Mouse (Mus musculus): ENCODE data around the gene Opa1. TPM values are rescaled to one million over a fixed set of nuclear protein-coding genes. Genes with fewer than 3 reads are reported as not detected.

Opa1 gene
- polyA plus RNA-seq, 1 experiment from 2014 or later: 39.3 TPM

GRCm38 (mm10) chr16:29680548-29681175, 101.5 kb downstream of the Opa1 start:
- Histone ChIP-seq H3K4me2 (no peak overlapping the region), H3K9me3 (replicated peaks) (no peaks in the 10 kb centered on the region), H3K4me3 (replicated peaks) (no peak overlapping the region), H3K9ac (replicated peaks) (no peak overlapping the region), H3K4me1 (peaks cover 15% of the 10 kb centered on the region), H3K36me3 (no peaks in the 10 kb centered on the region), H3K27ac (replicated peaks) (no peak overlapping the region), H3K27me3 (replicated peaks) (peaks cover 3% of the 10 kb centered on the region; the same call in 1 of the 2 replicates)
- 68% methylated on average over 18 of the region's 18 CpGs for WGBS
- no peak for ATAC-seq (ENCODE audit: low FRiP score)

- H3K4me3 ChIP-seq (replicated peaks): peak overlapping the region; percentile 6; the same call in 1 of the 2 replicates
Observed at GRCm38 (mm10) chr16:29682555-29683431, 103.7 kb downstream of the Opa1 start.

GRCm38 (mm10) chr16:29683563-29683962, 104.4 kb downstream of the Opa1 start:
- Histone ChIP-seq H3K4me1 (peaks cover 27% of the 10 kb centered on the region), H3K4me3 (replicated peaks) (peak overlapping the region; percentile 9; the same call in 1 of the 2 replicates), H3K9ac (replicated peaks) (no peak overlapping the region), H3K36me3 (no peaks in the 10 kb centered on the region), H3K9me3 (replicated peaks) (no peaks in the 10 kb centered on the region), H3K27ac (replicated peaks) (no peak overlapping the region), H3K4me2 (peak overlapping the region; percentile 47), H3K27me3 (replicated peaks) (peaks cover 3% of the 10 kb centered on the region)
- no peak for ATAC-seq (ENCODE audit: low FRiP score)
- 5% methylated on average over 12 of the region's 12 CpGs for WGBS

More at GRCm38 (mm10) chr16:29682555-29683431, 103.7 kb downstream of the Opa1 start:
- H3K9ac ChIP-seq (replicated peaks): 0 out of 2 replicates have a peak overlapping the region, but pooled peaks have one; percentile 30
- no peaks in the 10 kb centered on the region for H3K36me3 ChIP-seq
- H3K27ac ChIP-seq (replicated peaks): peak overlapping the region; percentile 2; the same call in 1 of the 2 replicates
- ATAC-seq (ENCODE audit: low FRiP score): peak; percentile 64
- peaks cover 20% of the 10 kb centered on the region for H3K4me1 ChIP-seq
- H3K4me2 ChIP-seq: peak overlapping the region; percentile 47
- H3K27me3 ChIP-seq (replicated peaks): peaks cover 3% of the 10 kb centered on the region
- no peaks in the 10 kb centered on the region for H3K9me3 ChIP-seq (replicated peaks)
- 10% methylated on average over 17 of the region's 17 CpGs for WGBS

GRCm38 (mm10) chr16:29684111-29684510, 105.0 kb downstream of the Opa1 start:
- H3K9ac ChIP-seq (replicated peaks): no peak overlapping the region
- H3K27ac ChIP-seq (replicated peaks): no peak overlapping the region

GRCm38 (mm10) chr16:29684641-29685040, 105.5 kb downstream of the Opa1 start:
- Histone ChIP-seq H3K27me3 (replicated peaks) (peaks cover 3% of the 10 kb centered on the region), H3K4me1 (peaks cover 29% of the 10 kb centered on the region), H3K36me3 (no peaks in the 10 kb centered on the region), H3K4me2 (no peak overlapping the region), H3K27ac (replicated peaks) (no peak overlapping the region), H3K4me3 (replicated peaks) (no peak overlapping the region), H3K9me3 (replicated peaks) (no peaks in the 10 kb centered on the region), H3K9ac (replicated peaks) (no peak overlapping the region)
- 98% methylated on average over 2 of the region's 2 CpGs for WGBS
- ATAC-seq (ENCODE audit: low FRiP score): no peak

More at GRCm38 (mm10) chr16:29684111-29684510, 105.0 kb downstream of the Opa1 start:
- Histone ChIP-seq H3K9me3 (replicated peaks) (no peaks in the 10 kb centered on the region), H3K4me2 (no peak overlapping the region), H3K36me3 (no peaks in the 10 kb centered on the region), H3K27me3 (replicated peaks) (peaks cover 3% of the 10 kb centered on the region), H3K4me1 (peaks cover 29% of the 10 kb centered on the region), H3K4me3 (replicated peaks) (no peak overlapping the region)
- no peak for ATAC-seq (ENCODE audit: low FRiP score)
- WGBS: 40% methylated on average over 2 of the region's 2 CpGs

GRCm38 (mm10) chr16:29686141-29686540, 107.0 kb downstream of the Opa1 start:
- peaks cover 7% of the 10 kb centered on the region for H3K27me3 ChIP-seq (replicated peaks)
- no peak overlapping the region for H3K9ac ChIP-seq (replicated peaks)
- no peak overlapping the region for H3K27ac ChIP-seq (replicated peaks)
- H3K36me3 ChIP-seq: no peaks in the 10 kb centered on the region
- H3K4me1 ChIP-seq: peaks cover 29% of the 10 kb centered on the region
- 44% methylated on average over 6 of the region's 6 CpGs for WGBS
- no peak overlapping the region for H3K4me2 ChIP-seq
- H3K9me3 ChIP-seq (replicated peaks): no peaks in the 10 kb centered on the region
- ATAC-seq (ENCODE audit: low FRiP score): no peak
- H3K4me3 ChIP-seq (replicated peaks): no peak overlapping the region

GRCm38 (mm10) chr16:29687987-29688885, 109.1 kb downstream of the Opa1 start:
- ATAC-seq (ENCODE audit: low FRiP score): peak; percentile 62; the same call in 1 of the 2 replicates
- no peak overlapping the region for H3K4me2 ChIP-seq
- no peak overlapping the region for H3K4me3 ChIP-seq (replicated peaks)
- H3K27me3 ChIP-seq (replicated peaks): peaks cover 7% of the 10 kb centered on the region
- no peak overlapping the region for H3K9ac ChIP-seq (replicated peaks)
- H3K4me1 ChIP-seq: peaks cover 24% of the 10 kb centered on the region
- no peak overlapping the region for H3K27ac ChIP-seq (replicated peaks)
- H3K36me3 ChIP-seq: no peaks in the 10 kb centered on the region
- H3K9me3 ChIP-seq (replicated peaks): no peaks in the 10 kb centered on the region
- WGBS: 21% methylated on average over 17 of the region's 17 CpGs

GRCm38 (mm10) chr16:29689187-29689819, 110.2 kb downstream of the Opa1 start:
- Histone ChIP-seq H3K4me3 (replicated peaks) (no peak overlapping the region), H3K27me3 (replicated peaks) (peaks cover 7% of the 10 kb centered on the region), H3K4me2 (no peak overlapping the region), H3K9me3 (replicated peaks) (no peaks in the 10 kb centered on the region), H3K27ac (replicated peaks) (no peak overlapping the region), H3K9ac (replicated peaks) (no peak overlapping the region), H3K4me1 (peaks cover 27% of the 10 kb centered on the region), H3K36me3 (no peaks in the 10 kb centered on the region)
- ATAC-seq (ENCODE audit: low FRiP score): no peak
- WGBS: 39% methylated on average over 11 of the region's 11 CpGs

- Histone ChIP-seq H3K4me3 (replicated peaks) (no peak overlapping the region), H3K4me2 (peak overlapping the region; percentile 4; the same call in 1 of the 2 replicates), H3K27me3 (replicated peaks) (peaks cover 4% of the 10 kb centered on the region; the same call in 1 of the 2 replicates), H3K27ac (replicated peaks) (peak overlapping the region; percentile 49; the same call in 1 of the 2 replicates), H3K4me1 (peaks cover 32% of the 10 kb centered on the region), H3K9me3 (replicated peaks) (no peaks in the 10 kb centered on the region), H3K36me3 (no peaks in the 10 kb centered on the region), H3K9ac (replicated peaks) (no peak overlapping the region)
- peak; percentile 25; the same call in 1 of the 2 replicates for ATAC-seq (ENCODE audit: low FRiP score)
- WGBS: 29% methylated on average over 5 of the region's 5 CpGs
Observed at GRCm38 (mm10) chr16:29693025-29693682, 114.0 kb downstream of the Opa1 start.

- H3K9me3 ChIP-seq (replicated peaks): no peaks in the 10 kb centered on the region
- H3K27ac ChIP-seq (replicated peaks): peak overlapping the region; percentile 49
- no peak overlapping the region for H3K4me3 ChIP-seq (replicated peaks)
- 54% methylated on average over 6 of the region's 6 CpGs for WGBS
- peaks cover 27% of the 10 kb centered on the region for H3K4me1 ChIP-seq
- peak overlapping the region; percentile 7 for H3K4me2 ChIP-seq
- no peaks in the 10 kb centered on the region for H3K36me3 ChIP-seq
- peaks cover 4% of the 10 kb centered on the region; the same call in 1 of the 2 replicates for H3K27me3 ChIP-seq (replicated peaks)
- H3K9ac ChIP-seq (replicated peaks): no peak overlapping the region
- peak; percentile 18 for ATAC-seq (ENCODE audit: low FRiP score)
Observed at GRCm38 (mm10) chr16:29693791-29694419, 114.8 kb downstream of the Opa1 start.

Data from neural tube, embryonic 15.5 days (tissue).